Mouse (Mus musculus): ENCODE measurements around the gene Igf2bp3.

DNA sequence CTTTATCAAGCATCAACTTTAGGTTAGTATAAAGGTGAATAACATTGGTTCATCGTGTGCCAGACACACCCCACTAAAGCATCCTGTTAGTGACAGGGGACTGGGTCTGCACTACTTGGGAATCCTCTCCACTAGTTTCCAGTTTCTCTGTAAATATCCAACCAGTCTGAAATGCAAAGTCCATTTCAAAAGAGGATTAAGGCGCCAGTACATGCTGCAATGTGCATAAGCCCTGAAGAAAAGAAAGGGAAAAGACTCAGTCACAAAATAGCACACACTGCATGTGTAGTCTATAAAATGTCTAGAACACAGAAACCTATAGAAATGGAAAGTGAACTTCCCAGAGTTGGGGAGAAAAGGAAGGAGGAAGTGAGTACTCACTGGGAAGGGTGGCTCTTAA is 68.3 kb downstream of the Igf2bp3 start:
- no peak for TF ChIP-seq CTCF (IDR thresholded peaks at IDR 0.05; ENCODE audit: low read depth)
- TF ChIP-seq EP300 (optimal IDR thresholded peaks at IDR 0.05): no peak
